Mouse (Mus musculus) layer of hippocampus, adult 18-20 months (tissue): ENCODE measurements around the gene Nek4. TPM values are rescaled to one million over a fixed set of nuclear protein-coding genes. Genes with fewer than 3 reads are reported as not detected.

Source experiments
- total RNA-seq, 2 experiments: library from RNA; stranded (reverse); gene quantifications; 2 replicates each; pipeline ENCODE4 v1.2.3; 2021

Nek4 gene
- total RNA-seq, 2 experiments from 2014 or later: 18.2 to 20.4 TPM

Other genes with a start within 250 kb of the Nek4 start
- gene Sfmbt1, start 236.5 kb upstream of the Nek4 start, total RNA-seq: 10 to 100 TPM; 36.4 to 36.5 TPM
- gene Tmem110, start 125.8 kb upstream of the Nek4 start, total RNA-seq: 10 to 100 TPM; 18.5 to 20.6 TPM
- gene Mustn1, start 72.2 kb upstream of the Nek4 start, total RNA-seq: 1 to 10 TPM in 1 of 2 experiments, under 1 TPM in 1; 0.89 to 1.8 TPM
- gene Itih4, start 64.9 kb upstream of the Nek4 start, total RNA-seq: under 1 TPM in 1 of 2 experiments, not detected in 1; 0.15 TPM
- gene Itih3, start 27.6 kb upstream of the Nek4 start, total RNA-seq: 10 to 100 TPM; 25.6 to 31.0 TPM
- gene Itih1, start 8.1 kb upstream of the Nek4 start, total RNA-seq: not detected
- 10 to 100 TPM; 38.4 to 39.4 TPM for gene Glt8d1, start 50.0 kb downstream of the Nek4 start, total RNA-seq
- 100 to 1,000 TPM; 149 to 170 TPM for gene Spcs1, start 50.3 kb downstream of the Nek4 start, total RNA-seq
- 10 to 100 TPM; 52.0 to 56.4 TPM for gene Pbrm1, start 67.8 kb downstream of the Nek4 start, total RNA-seq
- 10 to 100 TPM; 42.6 to 45.7 TPM for gene Gnl3, start 67.8 kb downstream of the Nek4 start, total RNA-seq
- gene Smim4, start 177.6 kb downstream of the Nek4 start, total RNA-seq: 10 to 100 TPM; 26.9 to 30.3 TPM
- gene Nt5dc2, start 179.7 kb downstream of the Nek4 start, total RNA-seq: 10 to 100 TPM; 11.0 to 11.5 TPM
- gene Stab1, start 217.3 kb downstream of the Nek4 start, total RNA-seq: 10 to 100 TPM; 15.6 to 16.2 TPM